Mouse (Mus musculus): ENCODE measurements around the gene Bhlhe41.

- peak; percentile 1; the same call in 1 of the 2 replicates for TF ChIP-seq CTCF (IDR thresholded peaks at IDR 0.05; ENCODE audit: borderline replicate concordance, insufficient read depth, low read length)
- TF ChIP-seq POLR2A (IDR thresholded peaks at IDR 0.05; ENCODE audit: low read depth, low read length): no peak
These were observed 50.2 kb downstream of the Bhlhe41 start for GRCm38 (mm10) chr6:145815200-145815599.

Data from embryonic fibroblast, embryonic 13.5 days (primary cell).